Mouse (Mus musculus) embryonic facial prominence, embryonic 13.5 days (tissue): ENCODE data around the gene Erich4. TPM values are rescaled to one million over a fixed set of nuclear protein-coding genes. Genes with fewer than 3 reads are reported as not detected.
A peak's percentile ranks its signal among the peaks of the same experiment; 100 is the strongest.
"Not testable (repeated sequence)": the region's sequence is repeated elsewhere in the genome, so short reads cannot be mapped to it uniquely, and the experiment has no call there.

Experiments used
- ATAC-seq: fragments of 200-750 bp; cut with Nextera tagmentation; 2 replicates; pipeline ENCODE4 v1.8.0; 2017; ENCODE audit warnings: low read depth; ENCODE audit not compliant: insufficient number of reproducible peaks, insufficient read depth, low FRiP score, low TSS enrichment
- H3K27ac ChIP-seq: fragments of 300-500 bp; sonication (generic); 2 replicates; pipeline ENCODE4 v1.5.1; 2015; ENCODE audit warnings: moderate library complexity, mild to moderate bottlenecking, inconsistent platforms
- H3K27me3 ChIP-seq: fragments of 300-500 bp; sonication (generic); 2 replicates; pipeline ENCODE4 v1.6.1; 2015; ENCODE audit warnings: mild to moderate bottlenecking, inconsistent platforms
- H3K36me3 ChIP-seq: fragments of 300-500 bp; sonication (generic); 2 replicates; pipeline ENCODE4 v1.6.1; 2015; ENCODE audit warnings: mild to moderate bottlenecking, inconsistent platforms
- H3K4me1 ChIP-seq: fragments of 300-500 bp; sonication (generic); 2 replicates; pipeline ENCODE4 v1.6.1; 2015; ENCODE audit warnings: inconsistent platforms
- H3K4me2 ChIP-seq: fragments of 300-500 bp; sonication (generic); 2 replicates; pipeline ENCODE4 v1.6.1; 2015; ENCODE audit warnings: moderate library complexity, mild to moderate bottlenecking, inconsistent platforms
- H3K4me3 ChIP-seq: fragments of 300-500 bp; sonication (generic); 2 replicates; pipeline ENCODE4 v1.5.1; 2015; ENCODE audit warnings: mild to moderate bottlenecking, inconsistent platforms
- H3K9ac ChIP-seq: fragments of 300-500 bp; sonication (generic); 2 replicates; pipeline ENCODE4 v1.6.1; 2015; ENCODE audit warnings: mild to moderate bottlenecking, inconsistent platforms
- H3K9me3 ChIP-seq: fragments of 300-500 bp; sonication (generic); 2 replicates; pipeline ENCODE4 v1.6.1; 2016; ENCODE audit warnings: inconsistent platforms
- WGBS: fragments of 180-500 bp; shearing (Covaris S2); methylation state at CpG from one replicate; pipeline ENCODE4 v1.1.7; 2015; ENCODE audit warnings: mixed read lengths; 5-methylcytosine and 5-hydroxymethylcytosine counted together
- polyA plus RNA-seq: library from polyadenylated mRNA; unstranded; fragments of >200 nt; fragmentation: Nextera tagmentation; extraction: Ambion mirVana; gene quantifications from 2 replicates; pipeline ENCODE4 v1.2.1, GENCODE M21; 2015

Gene Erich4
- polyA plus RNA-seq, 1 experiment from 2014 or later = not detected

DNA sequence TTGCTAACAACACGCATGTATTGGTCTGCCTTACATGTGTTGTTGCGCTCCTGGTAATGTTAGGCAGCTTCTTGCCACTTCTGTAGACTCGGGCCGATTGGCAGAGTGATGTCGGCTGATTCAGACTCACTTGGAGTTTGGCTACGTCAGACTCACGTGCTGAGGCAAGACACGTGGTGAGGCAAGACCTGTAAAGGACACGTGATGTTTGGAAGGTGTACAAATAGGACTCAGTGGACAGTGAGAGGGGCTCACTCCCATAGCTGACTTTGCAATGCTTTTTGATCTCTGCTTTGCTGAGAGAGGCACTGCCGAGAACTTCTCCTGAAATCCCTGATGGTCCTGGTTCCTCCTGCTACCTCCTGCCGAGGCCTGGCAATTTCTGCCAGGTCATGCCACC, 15.0 kb downstream of the Erich4 start:
- no peak for ATAC-seq
- H3K9ac ChIP-seq = no peak overlapping the region
- H3K36me3 ChIP-seq = no peaks in the 10 kb centered on the region
- H3K27me3 ChIP-seq = no peaks in the 10 kb centered on the region
- 86% methylated on average over 11 of the region's 11 CpGs for WGBS
- H3K27ac ChIP-seq = no peak overlapping the region
- H3K9me3 ChIP-seq = no peaks in the 10 kb centered on the region
- no peaks in the 10 kb centered on the region for H3K4me1 ChIP-seq
- no peak overlapping the region for H3K4me2 ChIP-seq
- no peak overlapping the region for H3K4me3 ChIP-seq

DNA sequence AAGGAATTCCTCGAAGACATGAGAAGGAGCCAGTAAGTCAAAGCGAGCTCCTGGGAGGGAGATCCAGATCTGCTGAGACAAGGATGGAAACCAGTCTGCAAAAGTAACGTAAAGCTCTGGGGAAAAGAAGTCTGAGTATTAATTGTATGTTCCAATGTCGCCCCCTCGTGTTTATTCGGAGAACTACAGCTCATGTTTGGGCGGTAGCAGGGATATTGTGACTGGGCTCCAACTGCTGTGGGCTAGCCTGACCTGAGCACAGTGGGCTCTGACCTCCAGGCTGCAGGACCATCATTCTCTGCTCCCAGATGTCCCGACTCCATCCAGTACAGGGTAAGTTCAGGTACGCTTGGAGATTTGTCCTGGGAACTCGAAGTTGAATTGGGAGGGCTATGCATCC, 16.0 kb downstream of the Erich4 start:
- no peak for ATAC-seq
- Histone ChIP-seq H3K4me1 (no peaks in the 10 kb centered on the region), H3K4me2 (no peak overlapping the region), H3K4me3 (no peak overlapping the region), H3K36me3 (no peaks in the 10 kb centered on the region), H3K27me3 (no peaks in the 10 kb centered on the region), H3K9me3 (no peaks in the 10 kb centered on the region), H3K27ac (no peak overlapping the region), H3K9ac (no peak overlapping the region)
- 13% methylated on average over 10 of the region's 10 CpGs for WGBS

DNA sequence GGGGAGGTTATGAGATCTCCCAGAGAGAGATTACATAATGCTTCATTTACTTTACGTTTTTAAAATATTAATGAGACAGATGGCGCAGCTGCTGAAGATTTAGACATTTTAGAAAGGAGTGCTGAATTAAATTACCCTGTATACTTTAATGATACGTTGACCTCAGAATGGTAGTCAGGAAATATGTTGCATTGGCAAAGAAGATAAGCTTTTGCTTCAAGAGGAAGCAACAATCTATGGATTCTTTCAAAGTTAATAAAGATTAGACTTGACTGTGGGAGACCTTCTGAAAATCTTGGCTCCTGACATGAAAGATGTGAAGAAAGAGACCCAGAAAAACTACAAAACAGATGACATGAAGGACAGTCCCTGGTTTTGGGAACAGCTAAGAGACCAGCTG, 21.8 kb downstream of the Erich4 start:
- Histone ChIP-seq H3K4me2 (no peak overlapping the region), H3K9ac (no peak overlapping the region), H3K4me1 (no peaks in the 10 kb centered on the region), H3K4me3 (no peak overlapping the region), H3K36me3 (no peaks in the 10 kb centered on the region), H3K27ac (no peak overlapping the region), H3K9me3 (no peaks in the 10 kb centered on the region), H3K27me3 (no peaks in the 10 kb centered on the region)
- ATAC-seq = no peak
- 76% methylated on average over 3 of the region's 3 CpGs for whole genome bisulfite sequencing

DNA sequence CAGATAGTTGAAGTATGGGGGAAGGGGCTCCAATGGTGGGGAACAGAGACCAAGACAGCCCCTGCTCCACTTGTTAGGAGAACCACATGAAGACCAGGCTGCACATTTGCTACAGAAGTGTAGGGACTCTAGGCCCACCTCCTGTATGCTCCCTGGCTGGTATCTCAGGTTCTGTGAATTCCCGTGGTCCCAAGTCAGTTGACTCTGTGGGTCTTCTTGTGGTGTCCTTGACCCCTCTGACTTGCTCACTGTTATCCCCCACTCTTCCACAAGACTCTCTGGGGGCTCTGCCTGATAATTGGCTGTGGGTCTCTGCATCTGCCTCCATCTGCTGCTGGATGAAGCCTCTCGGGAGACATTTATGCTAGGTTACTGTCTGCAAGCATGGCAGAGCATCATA, 24.5 kb downstream of the Erich4 start:
- no peaks in the 10 kb centered on the region for H3K9me3 ChIP-seq
- H3K4me2 ChIP-seq = no peak overlapping the region
- H3K36me3 ChIP-seq = no peaks in the 10 kb centered on the region
- no peaks in the 10 kb centered on the region for H3K4me1 ChIP-seq
- H3K27me3 ChIP-seq = no peaks in the 10 kb centered on the region
- 88% methylated on average over 2 of the region's 2 CpGs for WGBS
- no peak for ATAC-seq
- no peak overlapping the region for H3K4me3 ChIP-seq
- no peak overlapping the region for H3K27ac ChIP-seq
- H3K9ac ChIP-seq = no peak overlapping the region

DNA sequence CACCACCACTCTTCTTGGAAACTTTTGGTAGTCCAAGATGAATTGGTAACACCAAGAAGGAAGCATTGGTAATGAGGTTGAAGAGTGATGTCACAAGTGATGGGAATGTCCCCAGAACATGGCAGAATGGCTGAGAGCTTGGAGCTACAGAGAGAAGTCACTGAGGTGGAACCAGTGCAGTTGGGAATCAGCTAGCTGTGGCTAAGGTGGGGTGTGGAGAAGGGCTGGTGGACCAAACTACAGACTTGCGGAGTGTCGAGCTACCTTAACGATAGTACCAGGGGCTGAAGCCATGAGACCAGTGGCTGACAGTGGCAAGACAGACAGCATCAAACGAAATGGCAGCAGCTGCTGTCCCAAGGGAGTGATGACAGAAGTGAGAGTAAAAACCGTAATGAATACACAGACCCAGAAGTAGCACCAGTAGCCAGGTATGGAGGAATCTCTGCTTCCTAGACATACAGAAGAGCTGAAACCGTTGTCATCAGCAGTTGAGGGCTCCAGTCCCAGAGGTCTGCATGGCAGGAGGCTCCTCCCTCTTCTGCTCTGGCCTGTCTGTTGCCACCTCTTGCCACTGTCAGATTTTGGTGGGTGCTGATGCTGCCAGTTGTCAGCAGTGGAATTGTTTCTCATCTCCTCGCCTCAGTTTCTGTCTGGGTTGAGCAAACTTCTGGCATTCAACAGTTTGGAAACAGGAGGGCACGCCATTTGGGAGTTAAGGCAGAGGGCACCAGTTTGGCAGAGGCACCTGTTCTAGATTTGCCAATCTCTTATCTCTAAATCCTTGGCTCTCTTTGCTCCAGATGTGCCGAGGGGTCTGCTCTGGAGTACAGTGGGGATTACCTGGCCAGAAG, 30.1 kb downstream of the Erich4 start:
- Histone ChIP-seq H3K36me3 (no peaks in the 10 kb centered on the region), H3K27ac (no peak overlapping the region), H3K4me2 (no peak overlapping the region), H3K9me3 (no peaks in the 10 kb centered on the region), H3K27me3 (no peaks in the 10 kb centered on the region), H3K9ac (no peak overlapping the region), H3K4me1 (no peaks in the 10 kb centered on the region), H3K4me3 (no peak overlapping the region)
- no peak for ATAC-seq
- 80% methylated on average over 9 of the region's 9 CpGs for WGBS

DNA sequence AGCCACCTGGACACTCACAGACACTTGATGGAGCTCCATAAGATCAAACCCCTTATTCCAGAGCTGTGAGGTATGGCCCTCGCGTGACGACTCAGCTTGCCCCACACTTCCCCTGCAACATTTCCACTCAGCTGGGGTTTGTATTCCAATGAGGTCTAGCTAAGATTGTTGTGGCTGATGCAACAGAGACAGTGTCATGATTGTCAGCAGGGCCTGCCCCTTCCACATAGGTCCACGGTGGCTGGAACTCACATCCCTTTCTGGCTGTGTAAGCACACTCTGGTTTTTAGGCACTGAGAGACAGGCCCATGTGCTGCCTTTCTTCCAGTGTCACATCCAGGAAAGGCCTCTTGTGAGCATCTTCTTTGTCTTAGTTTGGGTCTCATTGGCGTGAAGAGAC, 31.0 kb downstream of the Erich4 start:
- H3K27ac ChIP-seq = no peak overlapping the region
- no peak overlapping the region for H3K4me3 ChIP-seq
- H3K4me1 ChIP-seq = no peaks in the 10 kb centered on the region
- H3K27me3 ChIP-seq = no peaks in the 10 kb centered on the region
- H3K4me2 ChIP-seq = no peak overlapping the region
- H3K36me3 ChIP-seq = no peaks in the 10 kb centered on the region
- no peak for ATAC-seq
- 78% methylated on average over 5 of the region's 5 CpGs for WGBS
- no peak overlapping the region for H3K9ac ChIP-seq
- H3K9me3 ChIP-seq = no peaks in the 10 kb centered on the region

DNA sequence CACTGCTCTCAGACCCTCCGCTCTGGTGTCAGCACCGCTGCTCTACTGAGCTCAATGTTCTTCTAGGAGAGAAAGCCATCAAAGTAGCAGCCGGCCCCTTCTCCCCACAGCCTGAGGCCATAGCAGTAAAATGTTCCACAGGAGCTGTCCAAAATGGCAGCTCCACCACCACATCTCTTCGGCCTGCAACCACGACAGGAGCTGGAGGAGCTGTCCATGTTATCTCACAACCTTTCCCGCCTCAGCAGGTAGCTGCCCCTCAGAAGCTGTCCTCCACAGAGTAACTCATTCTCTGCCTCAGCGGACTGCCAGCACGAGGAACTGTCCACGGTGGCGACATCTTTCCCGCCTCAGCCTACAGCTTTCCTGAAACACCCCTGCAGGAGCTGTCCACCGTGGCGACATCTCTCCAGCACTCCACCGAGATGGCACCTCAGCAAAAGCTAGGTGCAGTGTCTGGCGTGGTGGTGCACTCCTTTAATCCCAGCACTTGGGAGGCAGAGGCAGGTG, 33.3 kb downstream of the Erich4 start:
- Histone ChIP-seq H3K27me3 (no peaks in the 10 kb centered on the region), H3K4me3 (no peak overlapping the region), H3K9ac (no peak overlapping the region), H3K4me2 (no peak overlapping the region), H3K4me1 (no peaks in the 10 kb centered on the region), H3K9me3 (no peaks in the 10 kb centered on the region), H3K36me3 (no peaks in the 10 kb centered on the region), H3K27ac (no peak overlapping the region)
- ATAC-seq = no peak
- WGBS = 90% methylated on average over 15 of the region's 15 CpGs

DNA sequence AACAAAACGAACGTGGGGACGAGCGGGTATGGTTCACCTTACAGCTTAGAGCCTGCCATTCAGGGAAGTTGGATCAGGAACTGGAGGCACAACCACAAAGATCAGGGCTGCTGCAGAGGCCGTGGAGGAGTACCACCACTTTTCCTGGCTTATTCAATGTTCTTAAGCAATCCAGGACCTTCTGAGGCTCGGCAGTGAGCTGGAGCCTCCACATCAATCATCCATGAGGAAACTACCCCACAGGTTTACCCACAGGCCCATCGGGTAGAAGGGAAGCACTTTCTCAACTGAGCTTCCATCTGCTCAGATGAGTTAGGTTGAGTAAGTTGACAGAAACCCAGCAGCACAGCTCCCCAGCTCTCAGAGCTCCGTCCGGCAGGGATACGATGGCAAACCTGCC, 36.3 kb downstream of the Erich4 start:
- WGBS = 82% methylated on average over 10 of the region's 10 CpGs
- ATAC-seq = no peak
- no peak overlapping the region for H3K4me3 ChIP-seq
- 0 out of 2 replicates have a peak, but pooled peaks cover 5% of the 10 kb centered on the region for H3K4me1 ChIP-seq
- no peak overlapping the region for H3K9ac ChIP-seq
- H3K27me3 ChIP-seq = peaks cover 6% of the 10 kb centered on the region
- H3K36me3 ChIP-seq = no peaks in the 10 kb centered on the region
- H3K4me2 ChIP-seq = no peak overlapping the region
- H3K9me3 ChIP-seq = no peaks in the 10 kb centered on the region
- H3K27ac ChIP-seq = no peak overlapping the region

DNA sequence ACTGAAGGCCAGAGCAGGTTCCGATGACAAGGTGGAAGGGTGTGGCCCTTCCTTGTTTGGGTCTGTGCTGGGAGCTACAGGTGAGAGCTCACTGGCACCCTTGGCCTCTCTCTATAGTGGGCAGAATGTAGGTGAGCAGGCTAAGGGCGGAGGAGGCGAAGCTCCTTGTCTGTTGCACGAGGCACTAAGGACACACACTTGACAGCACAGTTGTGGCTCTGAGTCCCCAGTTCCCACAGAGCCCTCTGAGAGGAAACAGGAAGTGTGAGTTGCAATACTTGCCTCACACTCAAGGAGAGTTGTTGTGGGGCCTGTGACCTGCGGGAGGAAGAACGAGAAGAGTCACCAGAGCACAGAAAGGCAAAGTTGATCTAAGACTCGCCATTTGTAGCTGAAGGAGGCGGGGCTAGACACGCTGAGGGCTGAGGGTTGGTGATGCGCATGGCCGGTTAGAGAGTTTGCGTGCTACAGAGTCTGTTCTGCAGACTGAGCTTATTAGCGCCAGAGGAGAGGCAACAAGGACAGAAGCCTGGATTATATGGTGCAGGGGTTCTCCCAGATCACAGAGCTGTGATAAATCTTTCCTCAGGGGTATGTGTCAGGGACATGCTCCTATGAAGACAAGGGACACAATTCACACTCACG, 38.8 kb downstream of the Erich4 start:
- not testable (repeated sequence) for H3K27me3 ChIP-seq, H3K9ac ChIP-seq, H3K4me1 ChIP-seq, H3K36me3 ChIP-seq, H3K4me3 ChIP-seq, H3K9me3 ChIP-seq, ATAC-seq, H3K4me2 ChIP-seq
- peak overlapping the region; percentile 80 for H3K27ac ChIP-seq
- 73% methylated on average over 13 of the region's 14 CpGs for WGBS

DNA sequence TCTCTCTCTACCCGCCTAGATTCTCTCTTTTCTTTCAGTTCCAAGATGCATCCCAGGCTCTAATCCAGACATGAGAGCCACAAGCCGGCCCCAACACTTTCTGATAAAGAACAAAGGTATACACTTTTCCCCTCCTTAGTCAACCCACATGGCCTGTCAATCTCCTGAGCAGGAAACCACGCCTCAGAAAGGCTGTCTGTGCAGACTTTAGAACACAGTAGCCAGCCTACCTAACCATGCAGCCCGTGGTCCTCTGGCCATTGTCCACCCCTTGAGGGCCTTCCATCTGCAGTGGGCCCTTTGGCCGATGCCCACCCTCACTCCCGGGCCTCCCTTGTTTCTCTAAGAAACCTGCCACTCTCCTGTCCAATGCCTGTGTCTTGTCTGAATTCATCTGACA, 39.4 kb downstream of the Erich4 start:
- not testable (repeated sequence) for H3K4me3 ChIP-seq, H3K27me3 ChIP-seq, H3K4me2 ChIP-seq, H3K4me1 ChIP-seq, H3K9ac ChIP-seq, H3K36me3 ChIP-seq, H3K9me3 ChIP-seq
- peak; percentile 37; the same call in 1 of the 2 replicates for ATAC-seq
- WGBS = 32% methylated on average over 6 of the region's 6 CpGs
- peak overlapping the region; percentile 80 for H3K27ac ChIP-seq

DNA sequence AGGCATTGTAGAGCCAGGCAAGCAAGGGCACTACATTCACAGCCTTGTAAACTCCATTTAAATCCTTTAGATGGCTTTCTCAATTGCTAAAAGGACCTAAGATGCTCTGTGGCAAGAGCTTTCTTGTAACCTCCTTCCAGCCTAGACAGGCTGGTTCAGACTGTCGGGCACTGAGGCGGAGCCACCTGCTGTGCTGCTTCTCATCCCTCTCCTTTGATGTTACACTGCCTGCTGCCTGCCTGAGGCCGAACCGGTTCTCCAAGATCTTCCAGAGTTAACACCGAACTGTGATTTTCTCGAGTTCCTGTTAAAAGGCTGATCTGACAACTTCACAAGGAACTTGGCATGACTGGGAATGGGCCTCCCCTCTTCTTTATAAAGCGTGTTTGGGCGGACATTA, 39.8 kb downstream of the Erich4 start:
- Histone ChIP-seq H3K27me3 (peaks cover 6% of the 10 kb centered on the region), H3K9me3 (no peaks in the 10 kb centered on the region), H3K4me3 (no peak overlapping the region), H3K4me2 (no peak overlapping the region), H3K4me1 (0 out of 2 replicates have a peak, but pooled peaks cover 5% of the 10 kb centered on the region), H3K27ac (peak overlapping the region; percentile 80), H3K9ac (no peak overlapping the region), H3K36me3 (no peaks in the 10 kb centered on the region)
- 13% methylated on average over 8 of the region's 8 CpGs for WGBS
- peak; percentile 79; the same call in 1 of the 2 replicates for ATAC-seq

DNA sequence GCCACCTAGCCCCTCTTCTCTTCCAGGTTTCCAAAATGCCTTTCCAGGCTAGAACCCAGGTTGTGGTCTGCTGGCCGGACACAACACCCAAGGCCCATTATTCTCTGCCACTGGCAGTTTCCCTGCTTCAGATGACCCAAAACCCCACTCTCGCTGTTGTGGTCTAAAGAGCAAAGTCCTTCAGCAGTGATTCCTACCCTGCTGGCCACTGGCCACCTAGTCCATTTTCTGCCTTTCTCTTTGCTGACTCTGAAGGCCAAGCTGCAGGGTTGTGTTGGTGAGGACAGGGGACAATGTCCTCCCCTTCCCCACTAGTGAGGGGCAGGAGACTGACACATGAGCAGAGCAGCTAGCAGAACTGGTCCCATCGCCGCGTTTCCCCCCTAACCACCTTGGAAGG, 40.6 kb downstream of the Erich4 start:
- Histone ChIP-seq H3K4me1 (0 out of 2 replicates have a peak, but pooled peaks cover 5% of the 10 kb centered on the region), H3K27me3 (peaks cover 6% of the 10 kb centered on the region), H3K9me3 (no peaks in the 10 kb centered on the region), H3K4me2 (no peak overlapping the region), H3K4me3 (no peak overlapping the region), H3K27ac (peak overlapping the region; percentile 79), H3K9ac (no peak overlapping the region), H3K36me3 (no peaks in the 10 kb centered on the region)
- 68% methylated on average over 5 of the region's 5 CpGs for WGBS
- ATAC-seq = no peak
